Mouse (Mus musculus) heart, embryonic 15.5 days (tissue): ENCODE measurements at regions not wholly inside any gene's neighbourhood (a gene's known extent, or its start where the extent isn't known, plus 50 kb on each side); places are given as distances from the start of the nearest gene placed in this dataset.

Source experiments
- ATAC-seq: fragments of 200-750 bp; cut with Nextera tagmentation; replicated peaks from 2 replicates; pipeline ENCODE4 v1.8.0; 2017; ENCODE audit warnings: low read depth, moderate TSS enrichment; ENCODE audit not compliant: insufficient number of reproducible peaks, insufficient read depth, low FRiP score
- H3K27ac ChIP-seq: fragments of 300-500 bp; sonication (generic); 2 replicates; pipeline ENCODE4 v1.5.1; 2015; ENCODE audit warnings: mild to moderate bottlenecking, inconsistent platforms
- H3K27me3 ChIP-seq: fragments of 300-500 bp; sonication (generic); 2 replicates; pipeline ENCODE4 v1.6.1; 2015; ENCODE audit warnings: inconsistent platforms
- H3K36me3 ChIP-seq: fragments of 300-500 bp; sonication (generic); 2 replicates; pipeline ENCODE4 v1.6.1; 2015; ENCODE audit warnings: mild to moderate bottlenecking, inconsistent platforms
- H3K4me1 ChIP-seq: fragments of 300-500 bp; sonication (generic); replicated peaks from 2 replicates; pipeline ENCODE4 v1.6.1; 2015; ENCODE audit warnings: inconsistent platforms
- H3K4me2 ChIP-seq: fragments of 300-500 bp; sonication (generic); 2 replicates; pipeline ENCODE4 v1.6.1; 2015; ENCODE audit warnings: inconsistent platforms, mild to moderate bottlenecking, moderate library complexity
- H3K4me3 ChIP-seq: fragments of 300-500 bp; sonication (generic); 2 replicates; pipeline ENCODE4 v1.5.1; 2015; ENCODE audit warnings: mild to moderate bottlenecking, inconsistent platforms
- H3K9ac ChIP-seq: fragments of 300-500 bp; sonication (generic); 2 replicates; pipeline ENCODE4 v1.6.1; 2015; ENCODE audit warnings: mild to moderate bottlenecking, inconsistent platforms
- H3K9me3 ChIP-seq: fragments of 300-500 bp; sonication (generic); replicated peaks from 2 replicates; pipeline ENCODE4 v1.6.1; 2016; ENCODE audit warnings: inconsistent platforms
- WGBS: fragments of 180-500 bp; shearing (Covaris S2); methylation state at CpG from one replicate; pipeline ENCODE4 v1.1.7; 2015; ENCODE audit warnings: mixed read lengths; 5-methylcytosine and 5-hydroxymethylcytosine counted together

DNA sequence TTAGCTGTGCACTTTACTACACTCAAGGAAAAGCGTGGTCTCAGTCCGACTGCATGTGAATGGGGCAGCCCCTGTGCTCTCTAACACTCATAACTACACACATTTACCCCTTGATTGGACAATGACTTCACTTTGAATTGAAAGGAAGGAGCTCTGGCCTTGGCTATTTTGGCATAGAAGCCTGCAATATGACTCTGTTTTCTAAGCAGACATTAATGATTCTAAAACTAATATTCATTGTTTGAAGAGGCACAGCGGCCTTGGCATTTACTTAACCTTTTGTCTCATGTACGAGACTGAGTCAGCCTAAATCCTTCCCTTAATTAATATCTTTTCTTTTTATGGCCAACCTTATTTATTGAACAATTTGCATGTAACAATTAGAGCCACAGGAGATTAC is 879.9 kb downstream of the 5730522E02Rik start:
- Histone ChIP-seq H3K4me3 (no peak overlapping the region), H3K27ac (no peak overlapping the region), H3K9me3 (no peaks in the 10 kb centered on the region), H3K27me3 (no peaks in the 10 kb centered on the region), H3K4me2 (no peak overlapping the region), H3K36me3 (no peaks in the 10 kb centered on the region), H3K9ac (no peak overlapping the region), H3K4me1 (no peaks in the 10 kb centered on the region)
- WGBS: 83% methylated on average over 4 of the region's 4 CpGs
- no peak for ATAC-seq

DNA sequence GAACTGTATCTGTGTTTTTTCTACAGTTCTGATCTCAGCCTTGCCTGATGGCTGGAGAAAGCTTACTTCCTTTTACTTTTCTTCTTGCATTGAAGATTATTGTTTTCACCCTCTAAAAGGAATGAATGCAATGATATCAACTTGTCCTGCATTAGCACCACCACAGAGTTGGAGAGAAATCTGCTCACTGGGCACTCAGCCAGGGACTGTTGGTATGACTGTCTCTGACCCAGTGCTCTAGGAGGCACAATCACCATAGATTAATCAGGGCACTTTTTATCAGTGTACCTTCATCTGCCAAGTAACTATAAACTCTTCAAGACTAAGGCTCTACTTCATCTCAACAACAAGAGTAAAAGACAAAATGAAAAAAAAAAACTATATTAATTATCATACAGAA is 888.1 kb downstream of the 5730522E02Rik start:
- no peaks in the 10 kb centered on the region for H3K9me3 ChIP-seq
- ATAC-seq: no peak

DNA sequence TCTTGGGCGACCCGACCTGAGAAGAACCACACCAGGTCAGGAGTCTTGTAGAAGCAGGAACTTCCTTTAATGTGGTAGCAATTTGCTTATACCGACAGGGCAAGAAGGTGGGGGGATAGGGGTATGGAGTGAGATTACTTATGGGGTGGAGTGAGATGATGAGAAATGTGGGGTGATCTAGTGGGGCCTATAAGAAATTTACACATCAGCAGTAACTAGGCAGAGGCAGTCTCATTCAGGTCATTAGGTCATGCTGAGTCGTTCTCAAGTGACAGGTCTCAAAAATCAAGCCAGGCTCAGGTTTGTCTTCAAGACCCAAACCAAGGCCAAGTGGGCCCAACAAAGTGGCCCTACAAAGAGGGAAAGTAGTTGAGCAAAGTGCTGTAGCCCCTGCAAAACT is 889.1 kb downstream of the 5730522E02Rik start:
- no peak overlapping the region for H3K27ac ChIP-seq
- ATAC-seq: no peak

More for the DNA sequence above, 888.1 kb downstream of the 5730522E02Rik start:
- no peak overlapping the region for H3K4me3 ChIP-seq
- no peak overlapping the region for H3K9ac ChIP-seq
- H3K4me1 ChIP-seq: no peaks in the 10 kb centered on the region
- no peaks in the 10 kb centered on the region for H3K36me3 ChIP-seq
- no peak overlapping the region for H3K27ac ChIP-seq
- H3K4me2 ChIP-seq: no peak overlapping the region
- no peaks in the 10 kb centered on the region for H3K27me3 ChIP-seq

DNA sequence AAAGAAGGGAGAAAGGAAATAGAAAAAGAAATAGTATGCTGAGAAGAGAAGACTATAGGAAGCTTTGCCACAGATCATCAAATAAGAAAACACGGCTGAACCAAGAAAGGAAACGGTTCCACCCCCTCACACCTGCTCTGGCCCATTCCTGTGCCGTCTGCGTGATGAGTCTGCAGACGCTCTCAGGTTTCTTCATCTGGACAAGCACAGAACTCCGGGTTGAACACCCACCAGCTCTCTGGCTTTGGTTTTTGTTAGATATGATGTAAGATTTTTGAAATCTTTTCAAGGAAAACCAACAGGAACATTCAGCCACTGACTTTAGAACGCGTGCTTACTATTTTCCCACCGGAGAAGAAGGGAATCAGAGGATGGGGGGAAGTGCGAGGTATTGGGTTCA is 895.9 kb downstream of the 5730522E02Rik start:
- Histone ChIP-seq H3K4me1 (peaks cover 10% of the 10 kb centered on the region), H3K4me3 (no peak overlapping the region), H3K27ac (no peak overlapping the region), H3K4me2 (peak overlapping the region; percentile 32; the same call in 1 of the 2 replicates), H3K9ac (no peak overlapping the region), H3K27me3 (no peaks in the 10 kb centered on the region), H3K9me3 (no peaks in the 10 kb centered on the region), H3K36me3 (no peaks in the 10 kb centered on the region)
- WGBS: 61% methylated on average over 10 of the region's 10 CpGs
- no peak for ATAC-seq

More for the DNA sequence above, 889.1 kb downstream of the 5730522E02Rik start:
- 83% methylated on average over 4 of the region's 4 CpGs for WGBS
- Histone ChIP-seq H3K4me2 (no peak overlapping the region), H3K4me3 (no peak overlapping the region), H3K9me3 (no peaks in the 10 kb centered on the region), H3K27me3 (no peaks in the 10 kb centered on the region), H3K9ac (no peak overlapping the region), H3K4me1 (no peaks in the 10 kb centered on the region), H3K36me3 (no peaks in the 10 kb centered on the region)

DNA sequence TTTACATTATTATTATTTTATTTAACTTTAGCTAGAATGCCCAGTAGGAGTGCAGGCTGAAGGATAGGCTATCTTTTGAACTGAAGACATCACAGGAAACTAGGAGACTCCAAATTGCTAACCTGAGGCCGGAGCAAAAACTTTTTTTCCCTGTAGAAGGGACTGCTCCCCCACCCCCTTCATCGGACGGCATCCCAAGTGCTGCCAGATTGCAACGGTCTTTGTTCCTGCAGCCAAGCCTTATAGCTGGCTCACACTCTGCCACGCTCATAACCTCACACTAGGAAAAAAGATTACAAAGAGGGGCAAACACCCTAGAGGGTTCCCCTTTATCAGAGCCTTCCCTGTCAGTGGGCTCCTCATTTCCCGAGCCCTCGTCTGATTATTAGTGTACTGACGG is 896.7 kb downstream of the 5730522E02Rik start:
- Histone ChIP-seq H3K27ac (no peak overlapping the region), H3K4me1 (peaks cover 10% of the 10 kb centered on the region), H3K36me3 (no peaks in the 10 kb centered on the region), H3K4me2 (peak overlapping the region; percentile 32), H3K27me3 (no peaks in the 10 kb centered on the region), H3K9ac (peak overlapping the region; percentile 17; the same call in 1 of the 2 replicates), H3K9me3 (no peaks in the 10 kb centered on the region), H3K4me3 (no peak overlapping the region)
- no peak for ATAC-seq
- WGBS: 15% methylated on average over 8 of the region's 8 CpGs

DNA sequence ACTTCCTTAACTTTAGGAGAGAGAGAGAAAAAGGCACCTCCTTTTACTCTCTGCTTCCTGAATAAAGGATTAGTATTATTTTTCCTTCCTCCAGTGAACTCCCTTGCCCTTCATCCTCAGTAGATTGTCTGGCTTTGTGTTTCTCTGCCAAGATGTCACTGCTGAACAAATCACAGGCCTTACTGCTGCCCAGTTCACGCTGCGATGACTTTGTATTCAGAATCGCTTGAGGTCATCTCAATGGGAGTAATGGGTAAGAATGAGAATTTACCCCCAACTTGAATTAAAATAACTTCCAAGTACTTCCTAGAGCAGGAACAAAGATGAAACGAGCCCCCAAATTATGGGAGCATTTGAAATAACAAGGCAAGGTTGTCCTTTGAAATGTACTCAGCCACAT is 897.3 kb downstream of the 5730522E02Rik start:
- WGBS: 42% methylated on average over 4 of the region's 4 CpGs
- Histone ChIP-seq H3K27ac (no peak overlapping the region), H3K36me3 (no peaks in the 10 kb centered on the region), H3K9ac (no peak overlapping the region), H3K4me3 (no peak overlapping the region), H3K4me2 (no peak overlapping the region), H3K9me3 (no peaks in the 10 kb centered on the region), H3K4me1 (peaks cover 10% of the 10 kb centered on the region), H3K27me3 (no peaks in the 10 kb centered on the region)
- no peak for ATAC-seq

DNA sequence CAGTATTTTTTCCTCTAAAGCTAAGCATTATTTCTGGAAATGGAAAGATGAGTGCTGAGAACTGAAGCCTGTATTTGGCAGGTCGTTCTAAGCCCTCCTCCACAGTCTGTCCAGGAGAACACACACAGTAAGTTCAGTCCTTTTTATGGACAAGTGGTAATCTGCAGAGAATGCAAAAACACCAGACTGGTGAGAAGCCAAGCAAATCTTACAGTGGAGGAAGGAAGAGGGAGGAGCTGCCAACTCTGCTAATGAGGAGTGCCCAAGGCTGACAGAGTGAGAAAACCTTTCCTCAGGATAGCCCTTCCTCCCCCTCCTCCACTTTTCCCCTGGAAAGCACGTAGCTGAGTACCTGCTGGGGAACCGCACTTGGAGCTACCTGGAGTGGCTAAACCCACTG is 899.8 kb downstream of the 5730522E02Rik start:
- no peak overlapping the region for H3K9ac ChIP-seq
- ATAC-seq: peak; percentile 47; the same call in 1 of the 2 replicates
- no peaks in the 10 kb centered on the region for H3K27me3 ChIP-seq
- 38% methylated on average over 3 of the region's 3 CpGs for WGBS
- H3K36me3 ChIP-seq: no peaks in the 10 kb centered on the region
- no peak overlapping the region for H3K4me2 ChIP-seq
- H3K9me3 ChIP-seq: no peaks in the 10 kb centered on the region
- peaks cover 10% of the 10 kb centered on the region for H3K4me1 ChIP-seq
- H3K4me3 ChIP-seq: no peak overlapping the region
- H3K27ac ChIP-seq: no peak overlapping the region

DNA sequence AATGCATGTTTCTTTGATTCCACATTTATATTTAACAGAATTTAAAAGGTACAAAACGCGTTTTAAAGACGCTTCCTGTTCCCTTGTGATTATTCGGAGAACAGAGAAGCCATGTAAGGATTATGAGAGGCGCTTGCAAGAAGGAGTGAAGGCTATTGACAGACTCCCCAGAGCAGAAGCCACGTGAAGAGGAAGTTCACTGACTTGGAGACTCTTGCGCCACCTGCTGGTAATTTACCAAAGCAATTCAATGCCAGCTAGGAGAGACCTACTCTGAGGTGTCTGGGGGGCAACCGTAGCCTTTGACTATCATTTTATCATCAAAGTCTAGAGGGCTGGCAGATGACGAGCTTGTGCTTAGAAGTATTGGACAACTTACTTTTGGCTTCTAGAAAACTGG is 909.4 kb downstream of the 5730522E02Rik start:
- no peak for ATAC-seq
- H3K9me3 ChIP-seq: no peaks in the 10 kb centered on the region
- no peaks in the 10 kb centered on the region for H3K4me1 ChIP-seq
- H3K27me3 ChIP-seq: no peaks in the 10 kb centered on the region
- no peak overlapping the region for H3K9ac ChIP-seq
- 14% methylated on average over 9 of the region's 9 CpGs for WGBS
- no peak overlapping the region for H3K4me3 ChIP-seq
- H3K27ac ChIP-seq: no peak overlapping the region
- no peaks in the 10 kb centered on the region for H3K36me3 ChIP-seq
- H3K4me2 ChIP-seq: no peak overlapping the region

DNA sequence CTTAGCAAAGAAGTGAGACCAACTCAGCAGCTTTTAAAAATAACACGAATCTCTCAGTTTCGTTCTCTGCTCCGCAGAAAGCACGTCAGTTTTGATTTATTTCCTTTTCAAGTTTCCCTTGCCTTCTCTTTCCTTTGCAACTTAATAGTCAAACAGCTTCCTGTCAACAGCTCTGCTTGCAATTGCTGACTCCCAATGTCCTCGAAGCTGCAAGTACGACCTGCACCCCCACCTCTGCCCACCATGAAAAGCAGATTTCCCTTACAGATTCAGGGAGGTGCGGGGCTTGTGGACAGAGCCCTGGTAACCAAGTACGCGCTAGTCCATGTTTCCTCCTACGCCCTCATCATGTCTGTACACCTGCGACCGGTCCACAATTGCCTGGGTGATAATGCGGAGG is 922.2 kb downstream of the 5730522E02Rik start:
- peak overlapping the region; percentile 20 for H3K4me3 ChIP-seq
- no peak for ATAC-seq
- 44% methylated on average over 13 of the region's 13 CpGs for WGBS

DNA sequence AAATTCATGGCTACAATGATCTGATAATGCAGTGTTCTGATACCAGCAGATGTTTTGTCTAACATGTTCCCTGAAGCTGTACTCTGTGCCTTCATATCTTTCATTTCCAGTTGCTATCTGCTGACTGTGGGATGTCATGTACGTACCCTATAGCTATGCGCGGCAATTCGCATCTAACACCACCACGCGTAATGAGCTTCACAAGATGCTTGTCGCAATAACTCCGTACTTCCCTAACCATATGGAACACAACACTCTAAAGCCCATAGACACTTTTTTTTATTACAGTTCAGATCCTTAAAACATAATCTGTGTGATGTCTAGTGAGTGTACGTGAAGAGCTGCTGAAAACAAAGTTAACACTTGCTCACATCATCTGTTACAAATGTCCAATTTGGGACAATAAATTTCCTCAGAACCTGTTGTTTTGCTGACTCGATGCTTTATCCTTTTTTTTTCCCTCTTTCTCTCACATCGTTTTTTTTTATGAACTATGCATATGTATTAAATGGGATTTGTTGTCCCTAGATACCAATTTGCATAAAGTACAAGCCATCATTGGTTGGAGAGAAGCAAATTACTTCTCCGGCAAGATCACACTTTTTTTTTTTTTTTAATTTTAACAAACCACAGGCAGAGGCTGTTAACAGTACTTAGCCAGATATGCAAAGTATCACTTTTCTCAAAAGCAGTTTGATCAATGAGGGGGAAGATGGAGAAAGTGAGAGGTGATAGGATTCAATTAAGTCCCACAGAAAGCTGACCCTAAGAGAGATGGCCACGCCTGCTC is 922.9 kb downstream of the 5730522E02Rik start:
- no peak overlapping the region for H3K9ac ChIP-seq
- H3K27ac ChIP-seq: no peak overlapping the region
- no peaks in the 10 kb centered on the region for H3K9me3 ChIP-seq
- H3K4me1 ChIP-seq: 0 out of 2 replicates have a peak, but pooled peaks cover 2% of the 10 kb centered on the region
- no peaks in the 10 kb centered on the region for H3K36me3 ChIP-seq
- peak overlapping the region; percentile 48; the same call in 1 of the 2 replicates for H3K4me2 ChIP-seq
- no peaks in the 10 kb centered on the region for H3K27me3 ChIP-seq
- peak overlapping the region; percentile 20; the same call in 1 of the 2 replicates for H3K4me3 ChIP-seq
- 83% methylated on average over 13 of the region's 13 CpGs for WGBS
- no peak for ATAC-seq

More for the DNA sequence above, 922.2 kb downstream of the 5730522E02Rik start:
- Histone ChIP-seq H3K27ac (no peak overlapping the region), H3K9ac (no peak overlapping the region), H3K4me1 (0 out of 2 replicates have a peak, but pooled peaks cover 2% of the 10 kb centered on the region), H3K4me2 (peak overlapping the region; percentile 48), H3K36me3 (no peaks in the 10 kb centered on the region), H3K27me3 (no peaks in the 10 kb centered on the region), H3K9me3 (no peaks in the 10 kb centered on the region)

DNA sequence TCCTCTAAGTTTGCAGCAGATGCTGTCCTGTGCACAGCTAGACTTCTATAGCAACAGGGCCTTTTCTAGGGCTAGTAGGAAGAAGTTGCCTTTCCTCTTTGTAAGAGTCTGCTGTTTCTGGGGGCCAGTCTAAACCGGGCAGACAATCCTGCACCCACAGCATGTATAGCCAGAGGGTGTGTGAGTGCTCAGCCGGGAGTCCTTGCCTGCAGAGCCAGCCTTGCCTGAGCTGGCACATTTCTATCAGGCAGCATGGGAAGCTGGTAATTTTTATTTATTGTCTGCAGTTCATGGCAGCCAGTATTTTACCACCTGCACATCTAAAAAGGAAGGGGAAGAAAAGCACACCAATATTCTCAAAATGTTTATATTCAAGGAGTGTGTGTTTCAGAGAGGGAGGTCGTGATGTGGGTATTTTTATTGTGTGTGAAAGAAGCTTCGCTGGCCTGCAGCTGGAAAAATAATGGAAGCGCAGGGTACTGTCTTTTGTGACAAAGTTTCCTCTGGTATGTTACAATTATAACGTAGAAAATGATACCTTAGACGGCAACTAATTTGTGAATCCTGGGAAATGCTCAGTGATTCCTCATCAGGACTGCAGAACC is 940.5 kb downstream of the 5730522E02Rik start:
- 34% methylated on average over 7 of the region's 7 CpGs for WGBS

More for the DNA sequence above, 940.5 kb downstream of the 5730522E02Rik start:
- no peak overlapping the region for H3K4me2 ChIP-seq
- H3K9ac ChIP-seq: no peak overlapping the region
- H3K4me1 ChIP-seq: no peaks in the 10 kb centered on the region
- no peak overlapping the region for H3K4me3 ChIP-seq
- H3K27me3 ChIP-seq: no peaks in the 10 kb centered on the region
- ATAC-seq: no peak
- no peak overlapping the region for H3K27ac ChIP-seq
- H3K36me3 ChIP-seq: no peaks in the 10 kb centered on the region
- H3K9me3 ChIP-seq: no peaks in the 10 kb centered on the region
